Mouse (Mus musculus): ENCODE data around the gene Magi2. TPM values are rescaled to one million over a fixed set of nuclear protein-coding genes. Genes with fewer than 3 reads are reported as not detected.

Magi2 gene
- polyA plus RNA-seq, 1 experiment from 2014 or later = 39.5 TPM

DNA sequence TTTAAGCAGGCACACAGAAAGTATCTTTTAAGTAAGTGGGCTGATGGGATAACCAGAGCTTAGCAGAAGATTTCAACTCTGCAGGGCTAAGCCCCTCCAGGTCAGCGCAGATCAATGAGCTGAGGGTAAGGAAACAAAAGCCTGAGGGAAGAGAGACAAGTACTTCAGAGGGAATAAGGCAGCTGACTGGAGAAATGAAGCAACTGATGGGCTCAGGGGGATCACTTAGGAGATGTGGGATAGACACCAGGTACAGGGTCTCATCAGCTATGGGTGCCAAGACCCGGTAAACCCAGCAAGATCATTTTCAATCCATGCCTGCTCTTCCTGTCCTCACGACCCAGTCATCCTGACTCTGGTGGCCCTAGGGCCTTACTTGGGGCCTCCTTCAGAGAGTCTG, 1395.6 kb downstream of the Magi2 start:
- Histone ChIP-seq H3K27ac (replicated peaks) (peak overlapping the region; percentile 30), H3K4me2 (no peak overlapping the region), H3K4me1 (peaks cover 7% of the 10 kb centered on the region; the same call in 1 of the 2 replicates), H3K9ac (replicated peaks) (no peak overlapping the region), H3K9me3 (replicated peaks) (no peaks in the 10 kb centered on the region), H3K36me3 (no peaks in the 10 kb centered on the region), H3K27me3 (replicated peaks) (no peaks in the 10 kb centered on the region), H3K4me3 (replicated peaks) (no peak overlapping the region)
- WGBS = 88% methylated on average over 3 of the region's 3 CpGs
- no peak for ATAC-seq (ENCODE audit: low FRiP score)

DNA sequence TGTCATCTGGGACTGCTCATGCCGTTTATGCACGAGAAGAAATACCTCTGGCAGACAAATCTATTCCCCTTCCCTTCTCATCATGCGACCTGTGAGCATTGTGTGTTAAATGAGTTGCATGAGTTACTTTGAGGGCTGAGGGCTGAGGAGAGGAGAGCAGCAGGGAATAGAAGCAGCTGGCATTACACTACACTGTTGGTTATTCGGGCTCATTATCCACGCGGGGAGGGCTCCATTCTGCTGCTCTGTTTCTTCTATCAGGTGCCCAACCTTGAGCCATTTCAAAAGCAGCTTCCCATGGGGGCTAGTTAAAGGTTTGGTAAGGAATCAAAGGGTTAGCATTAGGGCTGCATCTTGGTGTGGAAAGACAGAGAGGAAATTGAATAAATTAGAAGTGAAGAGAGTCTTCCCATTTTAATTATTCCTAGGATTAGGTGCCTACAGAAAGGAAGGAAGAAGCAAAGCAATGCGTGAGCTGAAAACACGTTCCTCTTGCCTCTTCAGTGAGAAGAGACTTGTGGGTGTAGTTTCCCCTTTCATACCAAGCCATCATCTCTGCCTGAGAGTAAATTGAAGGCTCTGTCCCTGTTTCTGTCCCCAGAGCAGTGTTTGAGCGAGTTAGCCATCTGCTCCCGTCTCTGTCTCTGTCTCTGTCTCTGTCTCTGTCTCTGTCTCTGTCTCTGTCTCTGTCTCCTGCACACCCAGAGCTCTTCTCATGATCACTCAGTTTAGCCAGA, 1396.2 kb downstream of the Magi2 start:
- no peak overlapping the region for H3K4me3 ChIP-seq (replicated peaks)
- peak; percentile 45; the same call in 1 of the 2 replicates for ATAC-seq (ENCODE audit: low FRiP score)
- no peak overlapping the region for H3K9ac ChIP-seq (replicated peaks)
- H3K27ac ChIP-seq (replicated peaks) = peak overlapping the region; percentile 30
- no peak overlapping the region for H3K4me2 ChIP-seq
- WGBS = 52% methylated on average over 10 of the region's 10 CpGs
- peaks cover 7% of the 10 kb centered on the region; the same call in 1 of the 2 replicates for H3K4me1 ChIP-seq
- H3K36me3 ChIP-seq = no peaks in the 10 kb centered on the region
- no peaks in the 10 kb centered on the region for H3K9me3 ChIP-seq (replicated peaks)
- H3K27me3 ChIP-seq (replicated peaks) = no peaks in the 10 kb centered on the region

DNA sequence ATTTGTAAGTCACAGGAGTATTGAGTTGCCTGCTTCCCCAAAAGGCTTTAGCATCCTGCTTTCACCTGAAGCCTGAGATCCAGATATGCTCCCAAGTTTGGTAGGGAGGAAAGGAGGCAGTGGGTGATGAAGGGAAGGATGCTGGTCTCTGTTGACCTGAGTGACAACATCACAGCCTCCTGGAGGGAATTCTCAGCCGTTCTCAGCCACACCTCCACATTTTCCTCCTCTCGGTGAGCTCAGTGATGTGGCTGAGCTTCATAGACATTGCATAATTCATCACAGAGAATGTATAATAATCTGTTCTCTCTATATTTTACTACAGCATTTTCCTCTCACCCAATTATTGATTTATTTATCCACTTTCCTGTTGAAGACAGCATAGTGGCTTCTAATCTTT, 1398.3 kb downstream of the Magi2 start:
- ATAC-seq (ENCODE audit: low FRiP score) = no peak
- WGBS = 80% methylated on average over 2 of the region's 2 CpGs
- H3K9ac ChIP-seq (replicated peaks) = no peak overlapping the region
- no peaks in the 10 kb centered on the region for H3K36me3 ChIP-seq
- H3K4me1 ChIP-seq = peaks cover 7% of the 10 kb centered on the region; the same call in 1 of the 2 replicates
- H3K27me3 ChIP-seq (replicated peaks) = no peaks in the 10 kb centered on the region
- H3K4me2 ChIP-seq = no peak overlapping the region
- H3K9me3 ChIP-seq (replicated peaks) = no peaks in the 10 kb centered on the region
- no peak overlapping the region for H3K27ac ChIP-seq (replicated peaks)
- no peak overlapping the region for H3K4me3 ChIP-seq (replicated peaks)

DNA sequence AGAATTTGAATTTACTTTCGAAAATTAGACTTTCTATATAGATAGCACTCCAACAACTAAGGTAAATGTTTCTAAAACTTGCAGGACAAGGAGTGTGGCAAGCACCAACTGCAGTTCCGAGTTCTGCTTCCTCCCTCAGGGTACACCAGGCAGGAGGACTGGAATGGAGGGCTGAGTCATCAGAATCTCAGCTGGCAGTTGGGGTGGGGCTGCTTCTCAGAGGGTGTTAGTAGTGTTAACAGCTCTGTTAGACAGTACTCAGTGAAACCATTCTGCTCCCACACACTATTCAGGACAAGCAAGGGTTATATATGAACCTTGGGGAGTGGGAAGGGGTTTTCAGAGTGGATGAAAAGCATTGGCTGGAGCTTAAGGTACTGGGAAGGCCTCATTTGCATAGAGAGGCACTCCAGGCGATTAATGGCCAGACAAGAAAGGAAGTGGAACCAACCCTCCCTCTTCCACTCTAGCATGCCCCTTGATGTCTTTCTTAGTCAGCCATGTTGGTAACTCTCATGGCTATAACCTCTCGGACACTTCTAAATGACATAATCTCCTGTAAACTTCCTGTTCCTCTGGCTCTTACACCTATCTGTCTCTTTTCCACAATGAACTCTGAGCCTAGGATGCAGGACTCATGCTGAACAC, 1402.2 kb downstream of the Magi2 start:
- no peak for ATAC-seq (ENCODE audit: low FRiP score)
- H3K9ac ChIP-seq (replicated peaks) = no peak overlapping the region
- no peak overlapping the region for H3K4me3 ChIP-seq (replicated peaks)
- H3K9me3 ChIP-seq (replicated peaks) = no peaks in the 10 kb centered on the region
- H3K27me3 ChIP-seq (replicated peaks) = no peaks in the 10 kb centered on the region
- no peaks in the 10 kb centered on the region for H3K36me3 ChIP-seq
- peaks cover 4% of the 10 kb centered on the region; the same call in 1 of the 2 replicates for H3K4me1 ChIP-seq
- no peak overlapping the region for H3K4me2 ChIP-seq
- no peak overlapping the region for H3K27ac ChIP-seq (replicated peaks)
- 72% methylated on average over 4 of the region's 4 CpGs for WGBS

DNA sequence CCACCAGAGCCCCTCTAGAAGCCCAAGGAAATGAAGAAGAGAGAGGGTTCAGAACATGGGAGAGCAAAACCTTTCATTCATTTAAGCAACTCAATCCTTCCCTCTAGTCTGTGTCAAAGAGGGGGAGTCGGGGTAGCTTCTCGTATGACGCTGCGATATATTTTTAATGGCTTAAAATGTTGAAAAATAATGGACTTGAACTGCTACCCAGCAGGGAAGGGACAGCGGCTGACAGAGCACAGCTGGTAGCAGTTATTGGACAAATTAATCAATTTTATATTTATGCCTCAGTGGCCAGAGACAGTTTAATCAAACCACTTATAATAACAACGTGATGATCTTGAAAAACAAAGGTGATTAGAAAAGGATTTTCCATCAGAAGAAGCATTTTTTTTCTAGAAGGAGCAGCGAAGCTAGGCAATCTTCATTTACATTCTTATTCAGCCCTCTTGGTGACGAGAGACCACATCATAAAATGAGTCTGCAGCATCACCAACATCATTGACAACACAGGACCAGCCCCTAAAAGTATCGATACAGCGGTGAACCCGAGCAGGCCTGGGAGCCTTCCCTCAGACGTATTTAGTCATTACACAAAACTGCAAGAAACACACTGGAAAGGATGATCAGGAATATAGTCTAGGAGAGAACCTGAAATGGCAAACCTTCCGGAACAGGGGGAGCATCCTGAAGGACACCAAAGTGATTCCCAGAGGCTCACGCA, 1407.4 kb downstream of the Magi2 start:
- no peaks in the 10 kb centered on the region for H3K27me3 ChIP-seq (replicated peaks)
- no peaks in the 10 kb centered on the region for H3K36me3 ChIP-seq
- H3K9ac ChIP-seq (replicated peaks) = no peak overlapping the region
- no peak overlapping the region for H3K4me2 ChIP-seq
- peaks cover 18% of the 10 kb centered on the region for H3K4me1 ChIP-seq
- H3K4me3 ChIP-seq (replicated peaks) = no peak overlapping the region
- no peaks in the 10 kb centered on the region for H3K9me3 ChIP-seq (replicated peaks)
- peak overlapping the region; percentile 13; the same call in 1 of the 2 replicates for H3K27ac ChIP-seq (replicated peaks)
- WGBS = 35% methylated on average over 14 of the region's 14 CpGs
- 0 out of 2 replicates have a peak, but pooled peaks have one; percentile 36 for ATAC-seq (ENCODE audit: low FRiP score)

DNA sequence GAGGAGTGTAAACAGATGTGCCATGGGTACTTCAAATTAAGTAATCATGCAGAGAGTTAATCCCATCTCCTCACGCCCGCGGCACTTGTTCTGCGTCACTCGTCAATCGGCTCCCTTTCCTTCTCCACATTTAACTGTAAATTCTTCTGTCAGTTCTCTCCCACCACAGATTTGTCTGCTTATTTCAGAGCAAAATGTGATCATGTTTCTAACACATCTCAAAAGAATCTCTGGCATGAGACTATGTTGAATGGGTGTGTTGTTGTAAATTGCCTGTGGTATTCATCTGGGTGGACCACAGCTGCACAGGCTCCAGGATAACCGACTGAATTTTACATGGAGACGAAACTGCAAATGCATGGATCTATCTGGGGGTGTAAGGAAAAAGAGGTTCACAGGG, 1408.0 kb downstream of the Magi2 start:
- 50% methylated on average over 8 of the region's 8 CpGs for WGBS
- Histone ChIP-seq H3K27ac (replicated peaks) (peak overlapping the region; percentile 13; the same call in 1 of the 2 replicates), H3K4me2 (no peak overlapping the region)

DNA sequence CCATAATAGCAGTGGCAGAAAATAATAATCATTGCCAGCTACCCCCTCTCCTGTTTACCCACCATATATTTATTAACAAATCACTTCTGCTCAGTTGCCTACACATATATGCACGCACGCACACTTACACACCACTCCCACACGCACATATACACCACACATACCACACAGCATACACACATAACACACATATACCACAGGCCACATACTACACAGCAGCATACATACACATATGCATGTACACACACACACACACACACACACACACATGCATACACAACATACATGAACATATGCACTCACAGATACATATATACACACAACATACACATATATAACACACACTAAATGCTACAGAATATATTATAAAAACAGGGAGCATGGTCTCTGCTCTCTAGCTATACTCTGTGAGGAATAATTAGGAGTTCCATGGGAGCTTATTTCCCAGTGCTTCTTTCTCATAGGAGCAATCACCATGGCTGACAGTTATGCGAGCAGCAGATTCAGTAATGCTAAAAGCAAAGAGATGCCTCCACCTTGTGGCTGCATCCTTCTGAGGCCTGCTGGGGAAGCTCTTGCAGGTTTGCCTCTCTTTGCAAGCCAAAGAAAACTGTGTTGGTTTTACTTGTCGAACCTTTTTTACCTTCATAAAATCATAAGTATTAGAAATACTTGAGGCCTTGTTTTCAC, 1410.6 kb downstream of the Magi2 start:
- H3K4me1 ChIP-seq = peaks cover 40% of the 10 kb centered on the region
- ATAC-seq (ENCODE audit: low FRiP score) = 0 out of 2 replicates have a peak, but pooled peaks have one; percentile 49
- H3K4me3 ChIP-seq (replicated peaks) = no peak overlapping the region

More for the DNA sequence above, 1408.0 kb downstream of the Magi2 start:
- H3K9me3 ChIP-seq (replicated peaks) = no peaks in the 10 kb centered on the region
- H3K4me1 ChIP-seq = peaks cover 18% of the 10 kb centered on the region
- ATAC-seq (ENCODE audit: low FRiP score) = no peak
- H3K9ac ChIP-seq (replicated peaks) = no peak overlapping the region
- no peak overlapping the region for H3K4me3 ChIP-seq (replicated peaks)
- H3K27me3 ChIP-seq (replicated peaks) = no peaks in the 10 kb centered on the region
- H3K36me3 ChIP-seq = no peaks in the 10 kb centered on the region

DNA sequence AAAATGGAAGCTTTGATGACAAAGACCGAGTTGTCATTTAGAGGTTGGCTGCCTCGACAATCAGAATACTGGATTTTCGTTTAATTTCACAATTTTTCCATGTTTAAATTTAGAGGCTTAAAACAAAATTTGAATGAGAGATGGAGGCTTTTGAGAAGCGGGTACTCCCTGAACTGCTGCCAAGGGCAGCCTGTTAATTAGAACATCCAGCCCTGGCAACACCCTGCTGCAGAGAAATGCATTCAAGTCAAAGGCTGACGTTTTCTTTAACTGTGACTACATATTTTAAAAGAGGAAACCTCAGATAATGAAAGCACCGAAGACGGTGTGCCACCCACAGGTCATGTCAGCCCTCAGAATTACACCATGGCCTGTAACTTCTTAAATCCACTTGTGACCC, 1415.4 kb downstream of the Magi2 start:
- no peak overlapping the region for H3K9ac ChIP-seq (replicated peaks)
- no peak for ATAC-seq (ENCODE audit: low FRiP score)
- H3K36me3 ChIP-seq = no peaks in the 10 kb centered on the region
- 56% methylated on average over 7 of the region's 7 CpGs for WGBS
- H3K4me1 ChIP-seq = peaks cover 23% of the 10 kb centered on the region
- peak overlapping the region; percentile 65; the same call in 1 of the 2 replicates for H3K27ac ChIP-seq (replicated peaks)
- no peaks in the 10 kb centered on the region for H3K9me3 ChIP-seq (replicated peaks)
- H3K27me3 ChIP-seq (replicated peaks) = no peaks in the 10 kb centered on the region
- no peak overlapping the region for H3K4me3 ChIP-seq (replicated peaks)
- no peak overlapping the region for H3K4me2 ChIP-seq

More for the DNA sequence above, 1410.6 kb downstream of the Magi2 start:
- Histone ChIP-seq H3K9me3 (replicated peaks) (no peaks in the 10 kb centered on the region), H3K4me2 (no peak overlapping the region), H3K27ac (replicated peaks) (no peak overlapping the region), H3K36me3 (no peaks in the 10 kb centered on the region), H3K27me3 (replicated peaks) (no peaks in the 10 kb centered on the region), H3K9ac (replicated peaks) (no peak overlapping the region)
- 82% methylated on average over 5 of the region's 5 CpGs for WGBS

DNA sequence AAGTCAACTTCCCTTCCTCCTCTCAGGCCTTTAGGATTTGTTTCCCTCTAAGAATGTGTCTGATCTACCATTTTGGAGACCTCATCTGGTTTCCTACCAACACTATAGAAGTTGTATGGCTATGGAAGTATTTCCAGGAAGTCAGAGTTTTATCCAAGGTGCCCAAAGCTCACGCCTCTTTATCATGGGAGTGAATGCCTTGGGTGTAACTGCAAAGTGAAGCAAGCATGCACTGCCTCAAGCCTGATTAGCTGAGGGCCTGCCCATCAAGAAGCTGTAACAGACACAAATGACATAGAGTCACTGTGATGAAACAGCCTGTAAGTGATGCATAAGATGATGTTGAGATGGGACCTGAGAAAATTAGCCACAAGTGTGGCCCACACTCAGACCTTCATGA, 1416.9 kb downstream of the Magi2 start:
- no peak for ATAC-seq (ENCODE audit: low FRiP score)

DNA sequence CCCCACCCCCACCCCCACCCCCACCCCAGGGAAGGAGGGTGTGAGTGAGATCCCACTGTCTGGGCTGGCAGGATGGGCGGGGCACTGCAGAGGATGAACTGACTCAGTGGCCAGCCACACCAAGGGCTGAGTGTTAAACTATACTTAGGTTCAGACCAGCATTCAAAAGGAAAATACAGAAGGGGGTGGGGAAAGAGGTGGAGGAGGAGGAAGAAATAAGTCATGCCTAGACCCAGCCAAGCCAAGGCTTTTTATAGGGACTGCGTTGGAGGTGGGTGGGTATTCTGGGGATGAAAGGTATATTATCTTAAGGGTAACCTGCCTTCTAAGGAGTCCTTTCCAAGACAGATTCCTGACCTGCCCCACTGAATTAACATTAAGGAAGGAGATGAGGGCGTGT, 1420.1 kb downstream of the Magi2 start:
- no peaks in the 10 kb centered on the region for H3K27me3 ChIP-seq (replicated peaks)
- H3K4me2 ChIP-seq = no peak overlapping the region
- H3K27ac ChIP-seq (replicated peaks) = no peak overlapping the region
- peaks cover 14% of the 10 kb centered on the region; the same call in 1 of the 2 replicates for H3K36me3 ChIP-seq
- H3K9me3 ChIP-seq (replicated peaks) = no peaks in the 10 kb centered on the region
- peaks cover 5% of the 10 kb centered on the region for H3K4me1 ChIP-seq
- H3K4me3 ChIP-seq (replicated peaks) = no peak overlapping the region
- 93% methylated on average over 3 of the region's 3 CpGs for whole genome bisulfite sequencing
- H3K9ac ChIP-seq (replicated peaks) = no peak overlapping the region
- ATAC-seq (ENCODE audit: low FRiP score) = no peak

More for the DNA sequence above, 1416.9 kb downstream of the Magi2 start:
- Histone ChIP-seq H3K27ac (replicated peaks) (no peak overlapping the region), H3K4me1 (peaks cover 23% of the 10 kb centered on the region), H3K27me3 (replicated peaks) (no peaks in the 10 kb centered on the region), H3K4me3 (replicated peaks) (no peak overlapping the region), H3K9me3 (replicated peaks) (no peaks in the 10 kb centered on the region), H3K4me2 (no peak overlapping the region), H3K9ac (replicated peaks) (no peak overlapping the region), H3K36me3 (peaks cover 8% of the 10 kb centered on the region; the same call in 1 of the 2 replicates)
- 85% methylated on average over 1 of the region's 1 CpGs for WGBS

All from neural tube, embryonic 15.5 days (tissue).